Mouse (Mus musculus) heart, embryonic 12.5 days (tissue): ENCODE data around the gene Osgin1. TPM values are rescaled to one million over a fixed set of nuclear protein-coding genes. Genes with fewer than 3 reads are reported as not detected.
A peak's percentile ranks its signal among the peaks of the same experiment; 100 is the strongest.

ENCODE experiments used
- ATAC-seq: fragments of 200-750 bp; cut with Nextera tagmentation; 2 replicates; pipeline ENCODE4 v1.8.0; 2017; ENCODE audit warnings: moderate TSS enrichment, moderate library complexity; ENCODE audit not compliant: insufficient number of reproducible peaks, low FRiP score
- H3K27ac ChIP-seq: fragments of 300-500 bp; sonication (generic); 2 replicates; pipeline ENCODE4 v1.5.1; 2016; ENCODE audit warnings: mild to moderate bottlenecking, moderate library complexity; ENCODE audit not compliant: poor library complexity, severe bottlenecking
- H3K27me3 ChIP-seq: fragments of 300-500 bp; sonication (generic); replicated peaks from 2 replicates; pipeline ENCODE4 v1.6.1; 2016; ENCODE audit warnings: mild to moderate bottlenecking, moderate library complexity
- H3K36me3 ChIP-seq: fragments of 300-500 bp; sonication (generic); 2 replicates; pipeline ENCODE4 v1.6.1; 2016; ENCODE audit warnings: mild to moderate bottlenecking, moderate library complexity
- H3K4me1 ChIP-seq: fragments of 300-500 bp; sonication (generic); replicated peaks from 2 replicates; pipeline ENCODE4 v1.6.1; 2016; ENCODE audit warnings: mild to moderate bottlenecking
- H3K4me2 ChIP-seq: fragments of 300-500 bp; sonication (generic); 2 replicates; pipeline ENCODE4 v1.6.1; 2016; ENCODE audit warnings: mild to moderate bottlenecking, moderate library complexity
- H3K4me3 ChIP-seq: fragments of 300-500 bp; sonication (generic); 2 replicates; pipeline ENCODE4 v1.5.1; 2016; ENCODE audit warnings: mild to moderate bottlenecking
- H3K9ac ChIP-seq: fragments of 300-500 bp; sonication (generic); 2 replicates; pipeline ENCODE4 v1.6.1; 2016; ENCODE audit warnings: mild to moderate bottlenecking, moderate library complexity
- H3K9me3 ChIP-seq: fragments of 300-500 bp; sonication (generic); replicated peaks from 2 replicates; pipeline ENCODE4 v1.6.1; 2016; ENCODE audit warnings: mild to moderate bottlenecking, moderate library complexity
- WGBS: fragments of 180-500 bp; shearing (Covaris S2); methylation state at CpG from one replicate; pipeline ENCODE4 v1.1.7; 2016; 5-methylcytosine and 5-hydroxymethylcytosine counted together
- polyA plus RNA-seq: library from polyadenylated mRNA; unstranded; fragments of >200 nt; fragmentation: Nextera tagmentation; extraction: Ambion mirVana; gene quantifications from 2 replicates; pipeline ENCODE4 v1.2.1, GENCODE M21; 2016

The Osgin1 gene
- polyA plus RNA-seq, 1 experiment from 2014 or later: 0.54 TPM

GRCm38 (mm10) chr8:119442970-119443369, 9.0 kb downstream of the Osgin1 start:
- H3K9ac ChIP-seq: no peak overlapping the region
- no peak for ATAC-seq
- no peaks in the 10 kb centered on the region for H3K9me3 ChIP-seq
- H3K27ac ChIP-seq: no peak overlapping the region
- peaks cover 15% of the 10 kb centered on the region for H3K4me1 ChIP-seq
- 87% methylated on average over 8 of the region's 8 CpGs for WGBS
- H3K27me3 ChIP-seq: peaks cover 63% of the 10 kb centered on the region
- H3K4me2 ChIP-seq: no peak overlapping the region
- H3K4me3 ChIP-seq: no peak overlapping the region
- H3K36me3 ChIP-seq: no peaks in the 10 kb centered on the region

GRCm38 (mm10) chr8:119446211-119446989, 12.5 kb downstream of the Osgin1 start, which contains the start of gene Necab2:
Gene Necab2 (plus strand): TSS chr8:119446719.
- Histone ChIP-seq H3K36me3 (no peaks in the 10 kb centered on the region), H3K9me3 (no peaks in the 10 kb centered on the region), H3K27me3 (peaks cover 85% of the 10 kb centered on the region), H3K4me3 (peak within 1 kb of the TSS; percentile 65), H3K27ac (no peak within 1 kb of the TSS), H3K9ac (peak within 1 kb of the TSS; percentile 73), H3K4me1 (peaks cover 3% of the 10 kb centered on the region; the same call in 1 of the 2 replicates), H3K4me2 (peak within 1 kb of the TSS; percentile 97)
- WGBS: 2% methylated on average over 51 of the region's 52 CpGs
- ATAC-seq: peak; percentile 48

- ATAC-seq: peak; percentile 34
- H3K9me3 ChIP-seq: no peaks in the 10 kb centered on the region
These were observed 13.3 kb downstream of the Osgin1 start for GRCm38 (mm10) chr8:119446990-119447780.

GRCm38 (mm10) chr8:119447781-119448170, 13.9 kb downstream of the Osgin1 start:
- no peak for ATAC-seq
- Histone ChIP-seq H3K4me1 (peaks cover 3% of the 10 kb centered on the region; the same call in 1 of the 2 replicates), H3K36me3 (no peaks in the 10 kb centered on the region), H3K9me3 (no peaks in the 10 kb centered on the region), H3K27ac (no peak overlapping the region), H3K9ac (no peak overlapping the region), H3K4me2 (peak overlapping the region; percentile 97), H3K27me3 (peaks cover 85% of the 10 kb centered on the region), H3K4me3 (peak overlapping the region; percentile 65; the same call in 1 of the 2 replicates)
- WGBS: 3% methylated on average over 17 of the region's 17 CpGs

More at GRCm38 (mm10) chr8:119446990-119447780, 13.3 kb downstream of the Osgin1 start:
- H3K4me1 ChIP-seq: peaks cover 3% of the 10 kb centered on the region; the same call in 1 of the 2 replicates
- H3K9ac ChIP-seq: peak overlapping the region; percentile 73
- H3K27ac ChIP-seq: no peak overlapping the region
- H3K4me3 ChIP-seq: peak overlapping the region; percentile 65
- 2% methylated on average over 57 of the region's 80 CpGs for WGBS
- no peaks in the 10 kb centered on the region for H3K36me3 ChIP-seq
- H3K4me2 ChIP-seq: peak overlapping the region; percentile 97
- peaks cover 85% of the 10 kb centered on the region for H3K27me3 ChIP-seq

GRCm38 (mm10) chr8:119449627-119450026, 15.7 kb downstream of the Osgin1 start:
- no peak for ATAC-seq
- H3K27me3 ChIP-seq: peaks cover 87% of the 10 kb centered on the region
- no peak overlapping the region for H3K27ac ChIP-seq
- 72% methylated on average over 12 of the region's 12 CpGs for WGBS
- H3K4me3 ChIP-seq: no peak overlapping the region
- H3K36me3 ChIP-seq: no peaks in the 10 kb centered on the region
- H3K4me2 ChIP-seq: no peak overlapping the region
- no peaks in the 10 kb centered on the region for H3K9me3 ChIP-seq
- H3K9ac ChIP-seq: no peak overlapping the region; the same call in 1 of the 2 replicates
- peaks cover 3% of the 10 kb centered on the region; the same call in 1 of the 2 replicates for H3K4me1 ChIP-seq

GRCm38 (mm10) chr8:119451131-119451530, 17.2 kb downstream of the Osgin1 start:
- Histone ChIP-seq H3K27ac (no peak overlapping the region), H3K27me3 (peaks cover 72% of the 10 kb centered on the region), H3K4me2 (no peak overlapping the region), H3K9me3 (no peaks in the 10 kb centered on the region), H3K9ac (no peak overlapping the region), H3K36me3 (no peaks in the 10 kb centered on the region), H3K4me1 (peaks cover 14% of the 10 kb centered on the region), H3K4me3 (no peak overlapping the region)
- ATAC-seq: no peak
- WGBS: 85% methylated on average over 4 of the region's 4 CpGs

- ATAC-seq: no peak
- Histone ChIP-seq H3K27ac (no peak overlapping the region), H3K36me3 (no peaks in the 10 kb centered on the region), H3K9me3 (no peaks in the 10 kb centered on the region), H3K4me2 (no peak overlapping the region), H3K4me3 (no peak overlapping the region), H3K27me3 (peaks cover 62% of the 10 kb centered on the region), H3K4me1 (peaks cover 15% of the 10 kb centered on the region), H3K9ac (no peak overlapping the region)
- 78% methylated on average over 5 of the region's 5 CpGs for WGBS
These were observed 19.0 kb downstream of the Osgin1 start for GRCm38 (mm10) chr8:119452919-119453318.

- peaks cover 21% of the 10 kb centered on the region for H3K4me1 ChIP-seq
- no peaks in the 10 kb centered on the region for H3K36me3 ChIP-seq
- no peak overlapping the region for H3K4me3 ChIP-seq
- peaks cover 38% of the 10 kb centered on the region for H3K27me3 ChIP-seq
- H3K4me2 ChIP-seq: no peak overlapping the region
- no peak overlapping the region for H3K9ac ChIP-seq
- ATAC-seq: no peak
- 76% methylated on average over 5 of the region's 5 CpGs for WGBS
- no peaks in the 10 kb centered on the region for H3K9me3 ChIP-seq
- no peak overlapping the region for H3K27ac ChIP-seq
These were observed 22.1 kb downstream of the Osgin1 start for GRCm38 (mm10) chr8:119456045-119456444.

- Histone ChIP-seq H3K27ac (no peak overlapping the region), H3K4me3 (no peak overlapping the region), H3K9ac (no peak overlapping the region), H3K9me3 (no peaks in the 10 kb centered on the region), H3K4me2 (peak overlapping the region; percentile 54), H3K4me1 (peaks cover 34% of the 10 kb centered on the region), H3K36me3 (no peaks in the 10 kb centered on the region), H3K27me3 (peaks cover 44% of the 10 kb centered on the region)
- ATAC-seq: no peak
- WGBS: 20% methylated on average over 16 of the region's 16 CpGs
These were observed 25.8 kb downstream of the Osgin1 start for GRCm38 (mm10) chr8:119459724-119460123.

GRCm38 (mm10) chr8:119461356-119461755, 27.4 kb downstream of the Osgin1 start:
- H3K9ac ChIP-seq: no peak overlapping the region
- no peak for ATAC-seq
- 70% methylated on average over 9 of the region's 9 CpGs for WGBS
- H3K4me1 ChIP-seq: peaks cover 37% of the 10 kb centered on the region
- H3K36me3 ChIP-seq: no peaks in the 10 kb centered on the region
- no peak overlapping the region for H3K4me3 ChIP-seq
- no peak overlapping the region for H3K27ac ChIP-seq
- no peak overlapping the region for H3K4me2 ChIP-seq
- H3K9me3 ChIP-seq: no peaks in the 10 kb centered on the region
- peaks cover 61% of the 10 kb centered on the region for H3K27me3 ChIP-seq

- 53% methylated on average over 7 of the region's 7 CpGs for WGBS
- Histone ChIP-seq H3K4me2 (no peak overlapping the region), H3K27me3 (peaks cover 75% of the 10 kb centered on the region), H3K9ac (no peak overlapping the region), H3K4me1 (peaks cover 42% of the 10 kb centered on the region), H3K4me3 (no peak overlapping the region), H3K9me3 (peaks cover under 1% of the 10 kb centered on the region; the same call in 1 of the 2 replicates), H3K36me3 (no peaks in the 10 kb centered on the region), H3K27ac (no peak overlapping the region)
- ATAC-seq: no peak
These were observed 29.8 kb downstream of the Osgin1 start for GRCm38 (mm10) chr8:119463709-119464108.
